Mouse (Mus musculus) frontal cortex, postnatal 25 days (tissue): ENCODE results near the gene Sdk1.

Experiments used
- DNase-seq, 2 experiments: peaks; one replicate each; pipeline ENCODE4 v3.0.0; 2022; ENCODE audit warnings: low spot score in 2 of 2

Gene Sdk1

GRCm38 (mm10) chr5:142242597-142242996 is 1001.3 kb downstream of the Sdk1 start:
- DNase-seq: no peak

- DNase-seq: no peak
Measured at GRCm38 (mm10) chr5:142243069-142243468, 1001.8 kb downstream of the Sdk1 start.

GRCm38 (mm10) chr5:142256231-142256630 is 1014.9 kb downstream of the Sdk1 start:
- no peak for DNase-seq

GRCm38 (mm10) chr5:142258716-142259115 is 1017.4 kb downstream of the Sdk1 start:
- DNase-seq: no peak

- no peak for DNase-seq
Measured at GRCm38 (mm10) chr5:142262060-142262459, 1020.8 kb downstream of the Sdk1 start.
